Mouse (Mus musculus): ENCODE results near the gene Gm21095. TPM values are rescaled to one million over a fixed set of nuclear protein-coding genes. Genes with fewer than 3 reads are reported as not detected.
"Not testable (repeated sequence)": the region's sequence is repeated elsewhere in the genome, so short reads cannot be mapped to it uniquely, and the experiment has no call there.

Gm21095 gene
- polyA plus RNA-seq (2014; fragmentation: Nextera tagmentation; extraction: Ambion mirVana): not detected in 2 replicates

- not testable (repeated sequence) for H3K9me3 ChIP-seq (ENCODE audit: control insufficient read depth, low read length); DNase-seq (ENCODE audit: low spot score); H3K27me3 ChIP-seq (ENCODE audit: control insufficient read depth, insufficient read depth, low read length); H3K4me3 ChIP-seq (ENCODE audit: low read depth, low read length); H3K4me2 ChIP-seq (ENCODE audit: low read depth, low read length, severe bottlenecking); H3K27ac ChIP-seq (ENCODE audit: low read depth, low read length); H3K4me1 ChIP-seq (replicated peaks; ENCODE audit: control insufficient read depth, insufficient read depth, low read length); H3K36me3 ChIP-seq (ENCODE audit: control insufficient read depth, insufficient read depth, low read length); H3K9ac ChIP-seq (ENCODE audit: low read length); ATAC-seq (replicated peaks; ENCODE audit: low FRiP score)
- no CpG with 5 or more reads among the region's 6 CpGs for WGBS
These were observed at the start of gene Gm21095 for GRCm38 (mm10) chrY:84096979-84097378. Gene Gm21095 (plus strand): TSS chrY:84097279.
